Mouse (Mus musculus) testis, adult 2 months (tissue): Measurements from ENCODE around the gene Olfr259. TPM values are rescaled to one million over a fixed set of nuclear protein-coding genes. Genes with fewer than 3 reads are reported as not detected.

Source experiments
- H3K27ac ChIP-seq: fragments of 200-500 bp; 2 replicates; pipeline ENCODE4 v1.5.1; 2012; ENCODE audit warnings: low read depth, low read length; ENCODE audit not compliant: control insufficient read depth, insufficient read depth
- H3K27me3 ChIP-seq: fragments of 200-500 bp; 2 replicates; pipeline ENCODE4 v1.6.1; 2012; ENCODE audit warnings: mild to moderate bottlenecking, low read length, moderate library complexity; ENCODE audit not compliant: control insufficient read depth, insufficient read depth
- H3K36me3 ChIP-seq: fragments of 200-500 bp; 2 replicates; pipeline ENCODE4 v1.6.1; 2012; ENCODE audit warnings: mild to moderate bottlenecking, low read length; ENCODE audit not compliant: control insufficient read depth, insufficient read depth
- H3K4me1 ChIP-seq: fragments of 200-500 bp; 2 replicates; pipeline ENCODE4 v1.6.1; 2012; ENCODE audit warnings: low read length; ENCODE audit not compliant: control insufficient read depth, insufficient read depth
- H3K4me3 ChIP-seq: fragments of 200-500 bp; 2 replicates; pipeline ENCODE4 v1.5.1; 2012; ENCODE audit warnings: low read depth, mild to moderate bottlenecking, low read length, moderate library complexity, mixed read lengths; ENCODE audit not compliant: control insufficient read depth
- CTCF ChIP-seq: fragments of 200-500 bp; IDR thresholded peaks from 2 replicates; pipeline ENCODE4 v1.5.1; 2012; ENCODE audit warnings: low read depth, mild to moderate bottlenecking, inconsistent platforms, low read length, moderate library complexity; ENCODE audit not compliant: control insufficient read depth, insufficient read depth, insufficient replicate concordance
- POLR2A ChIP-seq: fragments of 200-500 bp; IDR thresholded peaks from 2 replicates; pipeline ENCODE4 v1.6.1; 2012; ENCODE audit warnings: low read depth, mild to moderate bottlenecking, inconsistent platforms, low read length, moderate library complexity; ENCODE audit not compliant: control insufficient read depth
- polyA plus RNA-seq: library from polyadenylated mRNA; depleted of rRNA; stranded (reverse); fragments of >200 nt; gene quantifications from 2 replicates; pipeline ENCODE4 v1.2.3, GENCODE M21; 2012; rRNA removed

Olfr259 gene
- polyA plus RNA-seq, result not detected in 2 replicates

- no peak within 1 kb of the TSS for H3K4me3 ChIP-seq
- TF ChIP-seq POLR2A (no peak), CTCF (no peak)
- no peaks in the 10 kb centered on the region for H3K27me3 ChIP-seq
- H3K36me3 ChIP-seq, result no peaks in the 10 kb centered on the region
- no peaks in the 10 kb centered on the region for H3K4me1 ChIP-seq
- no peak within 1 kb of the TSS for H3K27ac ChIP-seq
Observed at GRCm38 (mm10) chr2:87114467-87114866, at the start of gene Olfr259. Gene Olfr259 (minus strand): TSS chr2:87114567.

DNA sequence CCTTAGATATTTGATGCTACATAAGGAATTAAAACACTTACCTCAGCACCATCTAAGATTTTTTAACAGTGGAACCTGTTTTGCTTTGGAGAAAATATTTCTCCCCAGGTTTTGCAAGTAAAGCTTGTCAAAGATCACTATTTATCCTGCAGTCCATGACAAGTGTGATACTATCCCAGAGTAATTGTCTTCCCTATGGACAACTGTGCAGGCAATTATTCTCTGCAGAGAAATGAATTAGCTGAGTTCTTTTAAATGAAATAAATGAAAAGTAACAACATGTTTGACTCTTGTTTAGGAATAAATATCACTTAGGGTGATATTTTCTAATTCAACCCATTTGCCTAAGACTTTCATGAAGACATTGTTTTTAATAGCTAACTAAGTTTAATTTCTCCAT lies 38.2 kb upstream of the Olfr259 start, which contains the start of gene Olfr1111:
Gene Olfr1111 (minus strand): TSS at position 101 of the 400 bp plus-strand sequence.
- no peaks in the 10 kb centered on the region for H3K27me3 ChIP-seq
- H3K4me3 ChIP-seq, result no peak within 1 kb of the TSS
- H3K27ac ChIP-seq, result no peak within 1 kb of the TSS
- TF ChIP-seq POLR2A (no peak), CTCF (no peak)
- H3K36me3 ChIP-seq, result no peaks in the 10 kb centered on the region
- H3K4me1 ChIP-seq, result no peaks in the 10 kb centered on the region

- Histone ChIP-seq H3K36me3 (no peaks in the 10 kb centered on the region), H3K4me3 (no peak within 1 kb of the TSS), H3K27ac (no peak within 1 kb of the TSS)
Observed at GRCm38 (mm10) chr2:87140200-87140599, 25.8 kb upstream of the Olfr259 start, which contains the start of gene Olfr1110. Gene Olfr1110 (minus strand): TSS chr2:87140300.

GRCm38 (mm10) chr2:87095908-87096307 lies 18.5 kb downstream of the Olfr259 start, which contains the start of gene Olfr1109:
Gene Olfr1109 (minus strand): TSS chr2:87096008.
- H3K4me3 ChIP-seq, result no peak within 1 kb of the TSS
- no peaks in the 10 kb centered on the region for H3K27me3 ChIP-seq
- no peaks in the 10 kb centered on the region for H3K36me3 ChIP-seq
- no peak within 1 kb of the TSS for H3K27ac ChIP-seq
- no peaks in the 10 kb centered on the region for H3K4me1 ChIP-seq
- TF ChIP-seq CTCF, result no peak
- TF ChIP-seq POLR2A, result no peak

More at GRCm38 (mm10) chr2:87140200-87140599, 25.8 kb upstream of the Olfr259 start, which contains the start of gene Olfr1110:
- TF ChIP-seq CTCF (no peak), POLR2A (no peak)
- Histone ChIP-seq H3K27me3 (no peaks in the 10 kb centered on the region), H3K4me1 (no peaks in the 10 kb centered on the region)

DNA sequence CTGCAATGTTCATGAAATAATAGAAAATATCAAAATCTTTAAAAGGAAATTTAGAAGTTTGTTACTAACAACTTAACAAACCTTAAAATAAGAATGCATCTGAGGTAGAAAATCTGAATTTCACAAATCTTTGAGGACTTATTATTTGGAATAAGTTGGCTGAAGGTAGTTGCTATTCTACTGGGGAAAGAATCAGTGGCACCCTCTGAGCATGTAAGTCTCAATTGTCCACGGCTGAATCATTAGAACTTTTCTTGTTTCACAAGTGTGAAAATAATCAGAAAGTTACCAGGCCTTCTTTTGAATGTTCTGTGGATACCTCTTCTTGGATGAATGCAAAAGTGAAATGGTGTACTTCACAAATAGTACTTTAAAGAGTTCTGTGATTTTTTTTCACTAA lies 38.6 kb downstream of the Olfr259 start, which contains the start of gene Olfr1107:
Gene Olfr1107 (minus strand): TSS at position 101 of the 400 bp plus-strand sequence.
- Histone ChIP-seq H3K27ac (no peak within 1 kb of the TSS), H3K4me3 (no peak within 1 kb of the TSS), H3K36me3 (no peaks in the 10 kb centered on the region), H3K27me3 (no peaks in the 10 kb centered on the region), H3K4me1 (no peaks in the 10 kb centered on the region)
- TF ChIP-seq CTCF, result no peak
- no peak for TF ChIP-seq POLR2A

Other genes starting within 250 kb of the Olfr259 start
- not detected in 2 replicates for gene Gm13723, start 239.8 kb downstream of the Olfr259 start, polyA plus RNA-seq
- gene Olfr1097, start 222.4 kb downstream of the Olfr259 start, polyA plus RNA-seq, result not detected in 2 replicates
- gene Olfr1098, start 190.0 kb downstream of the Olfr259 start, polyA plus RNA-seq, result not detected in 2 replicates
- not detected in 2 replicates for gene Olfr1099, start 153.9 kb downstream of the Olfr259 start, polyA plus RNA-seq
- gene Olfr1100, start 134.6 kb downstream of the Olfr259 start, polyA plus RNA-seq, result not detected in 2 replicates
- not detected in 2 replicates for gene Olfr1101, start 123.3 kb downstream of the Olfr259 start, polyA plus RNA-seq
- not detected in 2 replicates for gene Olfr1102, start 116.2 kb downstream of the Olfr259 start, polyA plus RNA-seq
- not detected in 2 replicates for gene Olfr1104, start 87.5 kb downstream of the Olfr259 start, polyA plus RNA-seq
- gene Olfr1105, start 78.0 kb downstream of the Olfr259 start, polyA plus RNA-seq, result not detected in 2 replicates
- not detected in 2 replicates for gene Olfr1106, start 62.3 kb downstream of the Olfr259 start, polyA plus RNA-seq
- not detected in 2 replicates for gene Olfr1107, start 38.8 kb downstream of the Olfr259 start, polyA plus RNA-seq
- not detected in 2 replicates for gene Olfr1109, start 18.6 kb downstream of the Olfr259 start, polyA plus RNA-seq
- gene Olfr1110, start 25.7 kb upstream of the Olfr259 start, polyA plus RNA-seq, result not detected in 2 replicates
- gene Olfr1111, start 38.1 kb upstream of the Olfr259 start, polyA plus RNA-seq, result not detected in 2 replicates
- not detected in 2 replicates for gene Olfr1112, start 73.2 kb upstream of the Olfr259 start, polyA plus RNA-seq
- gene Olfr1113, start 94.4 kb upstream of the Olfr259 start, polyA plus RNA-seq, result not detected in 2 replicates
- not detected in 2 replicates for gene Olfr1115, start 133.4 kb upstream of the Olfr259 start, polyA plus RNA-seq
- gene Olfr1116, start 153.0 kb upstream of the Olfr259 start, polyA plus RNA-seq, result not detected in 2 replicates
- gene Olfr1118, start 193.0 kb upstream of the Olfr259 start, polyA plus RNA-seq, result not detected in 2 replicates
- not detected in 2 replicates for gene Olfr1120, start 240.2 kb upstream of the Olfr259 start, polyA plus RNA-seq